Mouse (Mus musculus): ENCODE data around the gene Phf21a. TPM values are rescaled to one million over a fixed set of nuclear protein-coding genes. Genes with fewer than 3 reads are reported as not detected.
A peak's percentile ranks its signal among the peaks of the same experiment; 100 is the strongest.

Phf21a gene
- polyA plus RNA-seq, 1 experiment from 2014 or later, result 34.1 TPM

- no peak overlapping the region for H3K4me3 ChIP-seq (ENCODE audit: low read depth, low read length)
- no peaks in the 10 kb centered on the region for H3K9me3 ChIP-seq (ENCODE audit: control insufficient read depth, low read length)
- H3K9ac ChIP-seq (ENCODE audit: low read length), result no peak overlapping the region
- H3K36me3 ChIP-seq (ENCODE audit: control insufficient read depth, insufficient read depth, low read length), result peaks cover 9% of the 10 kb centered on the region
- no peak for DNase-seq (ENCODE audit: low spot score)
- H3K27ac ChIP-seq (ENCODE audit: low read depth, low read length), result no peak overlapping the region
- ATAC-seq (ENCODE audit: insufficient read depth, low FRiP score, low TSS enrichment), result no peak
- no peak overlapping the region for H3K4me2 ChIP-seq (ENCODE audit: low read depth)
- 79% methylated on average over 6 of the region's 6 CpGs for WGBS
- H3K4me1 ChIP-seq (ENCODE audit: control insufficient read depth, insufficient read depth, low read length), result peaks cover 8% of the 10 kb centered on the region
- H3K27me3 ChIP-seq (ENCODE audit: control insufficient read depth, insufficient read depth, low read length), result no peaks in the 10 kb centered on the region
Measured at GRCm38 (mm10) chr2:92380495-92381050, 287.7 kb downstream of the Phf21a start.

- Histone ChIP-seq H3K4me2 (ENCODE audit: low read depth) (no peak overlapping the region), H3K4me3 (ENCODE audit: low read depth, low read length) (no peak overlapping the region), H3K27me3 (ENCODE audit: control insufficient read depth, insufficient read depth, low read length) (no peaks in the 10 kb centered on the region), H3K36me3 (ENCODE audit: control insufficient read depth, insufficient read depth, low read length) (peaks cover 14% of the 10 kb centered on the region), H3K27ac (ENCODE audit: low read depth, low read length) (no peak overlapping the region), H3K9ac (ENCODE audit: low read length) (no peak overlapping the region), H3K4me1 (ENCODE audit: control insufficient read depth, insufficient read depth, low read length) (peaks cover 3% of the 10 kb centered on the region; the same call in 1 of the 2 replicates), H3K9me3 (ENCODE audit: control insufficient read depth, low read length) (no peaks in the 10 kb centered on the region)
- DNase-seq (ENCODE audit: low spot score), result no peak
- ATAC-seq (ENCODE audit: insufficient read depth, low FRiP score, low TSS enrichment), result no peak
- WGBS, result 87% methylated on average over 5 of the region's 5 CpGs
Measured at GRCm38 (mm10) chr2:92381161-92381560, 288.2 kb downstream of the Phf21a start.

- Histone ChIP-seq H3K4me2 (ENCODE audit: low read depth) (no peak within 1 kb of the TSS), H3K27me3 (ENCODE audit: control insufficient read depth, insufficient read depth, low read length) (no peaks in the 10 kb centered on the region), H3K9ac (ENCODE audit: low read length) (no peak within 1 kb of the TSS), H3K36me3 (ENCODE audit: control insufficient read depth, insufficient read depth, low read length) (peaks cover 21% of the 10 kb centered on the region), H3K4me3 (ENCODE audit: low read depth, low read length) (no peak within 1 kb of the TSS), H3K27ac (ENCODE audit: low read depth, low read length) (no peak within 1 kb of the TSS), H3K9me3 (ENCODE audit: control insufficient read depth, low read length) (no peaks in the 10 kb centered on the region), H3K4me1 (ENCODE audit: control insufficient read depth, insufficient read depth, low read length) (no peaks in the 10 kb centered on the region)
- DNase-seq (ENCODE audit: low spot score) (no peak), ATAC-seq (ENCODE audit: insufficient read depth, low FRiP score, low TSS enrichment) (no peak)
- 82% methylated on average over 5 of the region's 5 CpGs for WGBS
Measured at GRCm38 (mm10) chr2:92381901-92382588, 289.1 kb downstream of the Phf21a start, which contains the start of gene 1700029I15Rik. Gene 1700029I15Rik (plus strand): TSS chr2:92382538.

- no peak for DNase-seq (ENCODE audit: low spot score)
- peaks cover 3% of the 10 kb centered on the region for H3K4me1 ChIP-seq (ENCODE audit: control insufficient read depth, insufficient read depth, low read length)
- H3K9me3 ChIP-seq (ENCODE audit: control insufficient read depth, low read length), result no peaks in the 10 kb centered on the region
- H3K4me3 ChIP-seq (ENCODE audit: low read depth, low read length), result no peak overlapping the region
- WGBS, result 88% methylated on average over 4 of the region's 4 CpGs
- no peak overlapping the region for H3K9ac ChIP-seq (ENCODE audit: low read length)
- no peak overlapping the region for H3K4me2 ChIP-seq (ENCODE audit: low read depth)
- H3K27ac ChIP-seq (ENCODE audit: low read depth, low read length), result no peak overlapping the region
- H3K36me3 ChIP-seq (ENCODE audit: control insufficient read depth, insufficient read depth, low read length), result peaks cover 21% of the 10 kb centered on the region
- ATAC-seq (ENCODE audit: insufficient read depth, low FRiP score, low TSS enrichment), result no peak
- H3K27me3 ChIP-seq (ENCODE audit: control insufficient read depth, insufficient read depth, low read length), result no peaks in the 10 kb centered on the region
Measured at GRCm38 (mm10) chr2:92382759-92383158, 289.8 kb downstream of the Phf21a start.

GRCm38 (mm10) chr2:92384101-92384500, 291.2 kb downstream of the Phf21a start:
- Histone ChIP-seq H3K36me3 (ENCODE audit: control insufficient read depth, insufficient read depth, low read length) (peaks cover 18% of the 10 kb centered on the region), H3K4me3 (ENCODE audit: low read depth, low read length) (no peak overlapping the region), H3K9ac (ENCODE audit: low read length) (no peak overlapping the region), H3K4me2 (ENCODE audit: low read depth) (no peak overlapping the region), H3K4me1 (ENCODE audit: control insufficient read depth, insufficient read depth, low read length) (peaks cover 13% of the 10 kb centered on the region), H3K9me3 (ENCODE audit: control insufficient read depth, low read length) (no peaks in the 10 kb centered on the region), H3K27ac (ENCODE audit: low read depth, low read length) (no peak overlapping the region), H3K27me3 (ENCODE audit: control insufficient read depth, insufficient read depth, low read length) (no peaks in the 10 kb centered on the region)
- no peak for DNase-seq (ENCODE audit: low spot score)
- WGBS, result 83% methylated on average over 4 of the region's 4 CpGs
- ATAC-seq (ENCODE audit: insufficient read depth, low FRiP score, low TSS enrichment), result no peak

- H3K9ac ChIP-seq (ENCODE audit: low read length), result no peak overlapping the region
- H3K27me3 ChIP-seq (ENCODE audit: control insufficient read depth, insufficient read depth, low read length), result no peaks in the 10 kb centered on the region
- peaks cover 18% of the 10 kb centered on the region for H3K36me3 ChIP-seq (ENCODE audit: control insufficient read depth, insufficient read depth, low read length)
- no peak for ATAC-seq (ENCODE audit: insufficient read depth, low FRiP score, low TSS enrichment)
- WGBS, result 87% methylated on average over 22 of the region's 22 CpGs
- H3K4me3 ChIP-seq (ENCODE audit: low read depth, low read length), result no peak overlapping the region
- H3K27ac ChIP-seq (ENCODE audit: low read depth, low read length), result no peak overlapping the region
- H3K9me3 ChIP-seq (ENCODE audit: control insufficient read depth, low read length), result no peaks in the 10 kb centered on the region
- DNase-seq (ENCODE audit: low spot score), result no peak
- H3K4me2 ChIP-seq (ENCODE audit: low read depth), result no peak overlapping the region
- H3K4me1 ChIP-seq (ENCODE audit: control insufficient read depth, insufficient read depth, low read length), result peaks cover 22% of the 10 kb centered on the region
Measured at GRCm38 (mm10) chr2:92385113-92386051, 292.5 kb downstream of the Phf21a start.

- no peak overlapping the region for H3K27ac ChIP-seq (ENCODE audit: low read depth, low read length)
- peaks cover 14% of the 10 kb centered on the region for H3K36me3 ChIP-seq (ENCODE audit: control insufficient read depth, insufficient read depth, low read length)
- WGBS, result 90% methylated on average over 30 of the region's 30 CpGs
Measured at GRCm38 (mm10) chr2:92386821-92387570, 294.1 kb downstream of the Phf21a start.

GRCm38 (mm10) chr2:92387646-92388045, 294.7 kb downstream of the Phf21a start:
- Histone ChIP-seq H3K27me3 (ENCODE audit: control insufficient read depth, insufficient read depth, low read length) (no peaks in the 10 kb centered on the region), H3K4me1 (ENCODE audit: control insufficient read depth, insufficient read depth, low read length) (peaks cover 43% of the 10 kb centered on the region), H3K4me2 (ENCODE audit: low read depth) (peak overlapping the region; percentile 89), H3K36me3 (ENCODE audit: control insufficient read depth, insufficient read depth, low read length) (peaks cover 14% of the 10 kb centered on the region), H3K9me3 (ENCODE audit: control insufficient read depth, low read length) (no peaks in the 10 kb centered on the region), H3K27ac (ENCODE audit: low read depth, low read length) (no peak overlapping the region), H3K9ac (ENCODE audit: low read length) (peak overlapping the region; percentile 84; the same call in 1 of the 2 replicates), H3K4me3 (ENCODE audit: low read depth, low read length) (0 out of 2 replicates have a peak overlapping the region, but pooled peaks have one; percentile 70)
- ATAC-seq (ENCODE audit: insufficient read depth, low FRiP score, low TSS enrichment) (no peak), DNase-seq (ENCODE audit: low spot score) (no peak)
- 84% methylated on average over 4 of the region's 4 CpGs for whole genome bisulfite sequencing

More at GRCm38 (mm10) chr2:92386821-92387570, 294.1 kb downstream of the Phf21a start:
- H3K27me3 ChIP-seq (ENCODE audit: control insufficient read depth, insufficient read depth, low read length), result no peaks in the 10 kb centered on the region
- no peak overlapping the region for H3K4me2 ChIP-seq (ENCODE audit: low read depth)
- no peak overlapping the region for H3K9ac ChIP-seq (ENCODE audit: low read length)
- ATAC-seq (ENCODE audit: insufficient read depth, low FRiP score, low TSS enrichment) (no peak), DNase-seq (ENCODE audit: low spot score) (no peak)
- H3K4me3 ChIP-seq (ENCODE audit: low read depth, low read length), result no peak overlapping the region
- H3K4me1 ChIP-seq (ENCODE audit: control insufficient read depth, insufficient read depth, low read length), result peaks cover 37% of the 10 kb centered on the region
- no peaks in the 10 kb centered on the region for H3K9me3 ChIP-seq (ENCODE audit: control insufficient read depth, low read length)

Measured in neural tube, embryonic 11.5 days (tissue).